Mouse (Mus musculus) cortical plate, adult 2 months (tissue): ENCODE data around the gene Tbx5.

Experiments used
- CTCF ChIP-seq: fragments of 200-500 bp; IDR thresholded peaks from 2 replicates; pipeline ENCODE4 v1.5.1; 2011; ENCODE audit warnings: mild to moderate bottlenecking, control low read depth, low read length; ENCODE audit not compliant: insufficient read depth; ENCODE audit errors: extremely low read depth
- POLR2A ChIP-seq: fragments of 200-500 bp; IDR thresholded peaks from 2 replicates; pipeline ENCODE4 v1.6.1; 2011; ENCODE audit warnings: mild to moderate bottlenecking, low read length, control low read depth; ENCODE audit not compliant: insufficient read depth; ENCODE audit errors: extremely low read depth

GRCm38 (mm10) chr5:119810994-119811690, 21.3 kb upstream of the Tbx5 start:
- TF ChIP-seq CTCF (no peak), POLR2A (no peak)
